Mouse (Mus musculus) CH12.LX (cell line): ENCODE data around the gene Tmem237. TPM values are rescaled to one million over a fixed set of nuclear protein-coding genes. Genes with fewer than 3 reads are reported as not detected.

Experiments used
- DNase-seq: peaks from one replicate; pipeline ENCODE4 v3.0.0-alpha.2; 2013; ENCODE audit errors: extremely low read depth
- H3K27ac ChIP-seq: 2 replicates; pipeline ENCODE4 v1.5.1; 2012; ENCODE audit warnings: low read depth, mild to moderate bottlenecking, control low read depth, moderate library complexity; ENCODE audit not compliant: insufficient read depth
- H3K27me3 ChIP-seq: replicated peaks from 2 replicates; pipeline ENCODE3; 2012; ENCODE audit warnings: inconsistent platforms
- H3K36me3 ChIP-seq, 2 experiments: replicated peaks in 1 of 2; 2 replicates each; pipeline versions ENCODE3 to v1.6.1; 2012; ENCODE audit warnings: inconsistent platforms in 1 of 2, low read length in 1 of 2, mild to moderate bottlenecking in 1 of 2, mixed read lengths in 1 of 2, moderate library complexity in 1 of 2; ENCODE audit not compliant: control insufficient read depth in 1 of 2, insufficient read depth in 1 of 2
- H3K4me1 ChIP-seq, 2 experiments: 2 replicates each; pipeline ENCODE4 v1.6.1; 2012; ENCODE audit warnings: inconsistent platforms in 1 of 2, moderate library complexity in 1 of 2; ENCODE audit not compliant: insufficient read depth in 2 of 2, control insufficient read depth in 1 of 2
- H3K4me2 ChIP-seq: 2 replicates; pipeline ENCODE4 v1.6.1; 2012; ENCODE audit warnings: low read depth, mild to moderate bottlenecking, control low read depth; ENCODE audit not compliant: poor library complexity, insufficient read depth, severe bottlenecking
- H3K4me3 ChIP-seq, 3 experiments: fragments of 150-350 bp in 1 of 3; sonication (generic) in 1 of 3; replicated peaks in 1 of 3; 2 replicates each; pipeline versions ENCODE3 to v1.5.1; 2011 to 2012; ENCODE audit warnings: low read depth in 2 of 3, low read length in 2 of 3, mild to moderate bottlenecking in 2 of 3, moderate library complexity in 2 of 3, control low read depth in 1 of 3, improper control_type of control experiment in 1 of 3, inconsistent platforms in 1 of 3, mixed read lengths in 1 of 3; ENCODE audit not compliant: poor library complexity in 1 of 3
- H3K79me2 ChIP-seq: replicated peaks from 2 replicates; pipeline ENCODE4 v1.6.1; 2012; ENCODE audit warnings: mild to moderate bottlenecking, moderate library complexity; ENCODE audit not compliant: control insufficient read depth, poor library complexity, insufficient read depth, severe bottlenecking; ENCODE audit errors: extremely low read depth
- H3K9ac ChIP-seq: 2 replicates; pipeline ENCODE4 v1.6.1; 2012; ENCODE audit warnings: low read depth, mild to moderate bottlenecking, control low read depth, moderate library complexity; ENCODE audit not compliant: insufficient read depth
- H3K9me3 ChIP-seq: replicated peaks from 2 replicates; pipeline ENCODE3; 2012; ENCODE audit warnings: low read length, inconsistent platforms, mixed read lengths
- CTCF ChIP-seq, 2 experiments: IDR thresholded peaks in 1 of 2; conservative IDR thresholded peaks in 1 of 2; 2 replicates each; pipeline ENCODE4 v1.5.1; 2011 to 2012; ENCODE audit warnings: low read depth in 2 of 2, low read length in 2 of 2, improper control_type of control experiment in 1 of 2, inconsistent platforms in 1 of 2, mild to moderate bottlenecking in 1 of 2, moderate library complexity in 1 of 2
- ETS1 ChIP-seq: conservative IDR thresholded peaks from 2 replicates; pipeline ENCODE4 v1.6.1; 2012; ENCODE audit warnings: low read depth, mild to moderate bottlenecking, inconsistent platforms, low read length, improper control_type of control experiment, moderate library complexity
- GABPA ChIP-seq: IDR thresholded peaks from 2 replicates; pipeline ENCODE4 v1.6.1; 2012; ENCODE audit warnings: low read depth, low read length, improper control_type of control experiment, inconsistent platforms; ENCODE audit not compliant: insufficient replicate concordance
- IRF4 ChIP-seq: IDR thresholded peaks from 2 replicates; pipeline ENCODE4 v1.6.1; 2014; ENCODE audit warnings: low read depth, mild to moderate bottlenecking, inconsistent platforms, low read length, improper control_type of control experiment
- KAT2A ChIP-seq: IDR thresholded peaks from 2 replicates; pipeline ENCODE4 v1.6.1; 2012; ENCODE audit warnings: low read length, improper control_type of control experiment, inconsistent platforms; ENCODE audit not compliant: insufficient replicate concordance
- MAFK ChIP-seq: IDR thresholded peaks from 2 replicates; pipeline ENCODE4 v1.6.1; 2011; ENCODE audit warnings: low read length, improper control_type of control experiment; ENCODE audit not compliant: insufficient replicate concordance
- MAX ChIP-seq: IDR thresholded peaks from 2 replicates; pipeline ENCODE4 v1.6.1; 2011; ENCODE audit warnings: low read length, improper control_type of control experiment
- MAZ ChIP-seq: IDR thresholded peaks from 2 replicates; pipeline ENCODE4 v1.6.1; 2012; ENCODE audit warnings: low read depth, mild to moderate bottlenecking, inconsistent platforms, low read length, improper control_type of control experiment, moderate library complexity
- MEF2A ChIP-seq: IDR thresholded peaks from 2 replicates; pipeline ENCODE4 v1.6.1; 2014; ENCODE audit warnings: low read depth, mild to moderate bottlenecking, inconsistent platforms, low read length, improper control_type of control experiment, borderline replicate concordance
- MXI1 ChIP-seq: IDR thresholded peaks from 2 replicates; pipeline ENCODE4 v1.6.1; 2011; ENCODE audit warnings: mild to moderate bottlenecking, low read depth, low read length, improper control_type of control experiment
- MYC ChIP-seq: IDR thresholded peaks from 2 replicates; pipeline ENCODE4 v1.6.1; 2011; ENCODE audit warnings: low read depth, mild to moderate bottlenecking, improper control_type of control experiment, low read length
- NELFE ChIP-seq: IDR thresholded peaks from 2 replicates; pipeline ENCODE4 v1.6.1; 2011; ENCODE audit warnings: low read depth, low read length, improper control_type of control experiment
- POLR2A ChIP-seq: IDR thresholded peaks from 2 replicates; pipeline ENCODE4 v1.6.1; 2011; ENCODE audit warnings: low read depth, mild to moderate bottlenecking, improper control_type of control experiment, low read length
- RAD21 ChIP-seq: IDR thresholded peaks from 2 replicates; pipeline ENCODE4 v1.6.1; 2011; ENCODE audit warnings: low read depth, mild to moderate bottlenecking, low read length, improper control_type of control experiment, moderate library complexity
- RCOR1 ChIP-seq: conservative IDR thresholded peaks from 2 replicates; pipeline ENCODE4 v1.6.1; 2012; ENCODE audit warnings: low read depth, mild to moderate bottlenecking, inconsistent platforms, low read length, improper control_type of control experiment
- SIN3A ChIP-seq: IDR thresholded peaks from 2 replicates; pipeline ENCODE4 v1.6.1; 2012; ENCODE audit warnings: low read length, improper control_type of control experiment, inconsistent platforms
- SMC3 ChIP-seq: IDR thresholded peaks from 2 replicates; pipeline ENCODE4 v1.6.1; 2011; ENCODE audit warnings: low read depth, low read length, improper control_type of control experiment
- UBTF ChIP-seq: IDR thresholded peaks from 2 replicates; pipeline ENCODE4 v1.6.1; 2012; ENCODE audit warnings: low read depth, mild to moderate bottlenecking, inconsistent platforms, low read length, improper control_type of control experiment, moderate library complexity
- USF1 ChIP-seq: IDR thresholded peaks from 2 replicates; pipeline ENCODE4 v1.6.1; 2014; ENCODE audit warnings: low read depth, mild to moderate bottlenecking, inconsistent platforms, low read length, improper control_type of control experiment
- USF2 ChIP-seq: conservative IDR thresholded peaks from 2 replicates; pipeline ENCODE4 v1.6.1; 2011; ENCODE audit warnings: low read depth, low read length, improper control_type of control experiment
- ZMIZ1 ChIP-seq: IDR thresholded peaks from 2 replicates; pipeline ENCODE4 v1.6.1; 2012; ENCODE audit warnings: low read depth, mild to moderate bottlenecking, inconsistent platforms, low read length, improper control_type of control experiment
- dilution Hi-C: fragments of 300-500 bp; cut with MboI; formaldehyde crosslinking; loops from 2 replicates; pipeline ENCODE4 v1.14.3; 2020; ENCODE audit warnings: low sequenced_read_pairs; ENCODE audit not compliant: extremely low pct_unique_long_range_greater_than_20kb, extremely low pct_ligation_motif_present
- in situ Hi-C: fragments of 300-500 bp; cut with MboI; formaldehyde crosslinking; loops from 3 replicates; pipeline ENCODE4 v1.14.3; 2019; ENCODE audit warnings: low sequenced_read_pairs, low pct_ligation_motif_present, low pct_unique_long_range_greater_than_20kb, mixed read lengths
- polyA plus RNA-seq: library from polyadenylated mRNA; unstranded; fragments of >175 nt; gene quantifications from 2 replicates; pipeline ENCODE4 v1.2.1, GENCODE M21; 2012; ENCODE audit warnings: low read depth; ENCODE audit not compliant: insufficient read length
- total RNA-seq, 2 experiments: library from RNA; depleted of rRNA; stranded (reverse); fragments of 300-350 nt in 1 of 2; fragments of >200 nt in 1 of 2; gene quantifications; 2 replicates each; pipeline ENCODE4 v1.2.3; 2012 to 2014

Tmem237 gene
- total and polyA plus RNA-seq, 3 experiments: 4.0 to 10.3 (median 8.2) TPM

DNA sequence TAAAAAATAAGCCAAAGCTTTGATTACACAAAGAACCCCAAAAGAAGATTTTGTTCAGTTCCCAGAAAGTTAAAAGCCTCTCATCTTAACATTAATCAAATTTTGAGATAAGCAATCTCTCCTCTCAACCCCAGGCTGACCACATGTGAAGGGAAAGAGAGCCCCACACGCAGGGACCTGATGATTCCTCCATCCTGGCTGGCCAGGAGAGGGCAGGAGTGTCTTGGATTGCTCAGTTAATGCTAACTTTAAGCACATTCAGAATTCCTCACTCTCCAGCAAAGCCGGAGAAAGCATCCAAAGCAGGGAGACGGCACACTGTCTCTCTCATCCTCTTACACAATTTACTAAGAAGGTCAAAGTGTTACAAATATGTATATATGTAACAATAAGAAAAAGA, 52.2 kb downstream of the Tmem237 start:
- in situ Hi-C loops: loop anchor here (10.0 kb wide), 1 partner anchor 167 kb away; the partner anchor contains the start of gene Als2
- no peaks in the 10 kb centered on the region for H3K27me3 ChIP-seq
- H3K9ac ChIP-seq: no peak overlapping the region
- H3K4me1 ChIP-seq: peaks cover 2 to 9% of the 10 kb centered on the region in 2 experiments; a peak in 2 of 4 replicates
- DNase-seq: peak; percentile 3
- H3K9me3 ChIP-seq: no peaks in the 10 kb centered on the region
- no peak overlapping the region for H3K4me3 ChIP-seq
- H3K36me3 ChIP-seq: no peaks in the 10 kb centered on the region
- no peak overlapping the region for H3K4me2 ChIP-seq
- no peaks in the 10 kb centered on the region for H3K79me2 ChIP-seq
- TF ChIP-seq CTCF (conservative IDR thresholded peaks at IDR 0.05 in 1 of 2, IDR thresholded peaks at IDR 0.05 in 1 of 2; ENCODE audit: low read depth in 2 of 2, low read length in 2 of 2) (peak in 1 of 2 experiments; percentile 58; a peak in 2 of 4 replicates), UBTF (no peak), RAD21 (peak; percentile 44), SMC3 (peak; percentile 29)
- no peak overlapping the region for H3K27ac ChIP-seq
- dilution Hi-C loops: no loop called here

DNA sequence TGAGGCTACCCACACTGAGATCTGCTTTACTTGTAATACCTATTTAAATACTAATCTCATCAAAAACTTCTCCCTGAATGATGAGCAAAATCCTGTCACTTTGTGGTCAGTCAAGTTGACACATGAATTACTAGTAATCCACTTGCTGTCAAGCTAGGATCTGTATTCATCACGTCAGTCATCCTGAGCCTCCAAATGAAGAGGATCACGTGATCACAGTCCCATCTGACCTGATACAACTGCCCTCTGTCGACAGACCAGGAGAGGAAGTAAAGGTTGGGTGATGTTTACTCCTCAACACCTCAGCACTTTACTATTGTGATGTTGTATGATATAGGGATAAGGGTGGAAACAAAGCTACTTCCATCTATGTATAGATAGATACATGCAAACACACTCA, 56.5 kb downstream of the Tmem237 start:
- Histone ChIP-seq H3K79me2 (no peaks in the 10 kb centered on the region), H3K27me3 (no peaks in the 10 kb centered on the region), H3K36me3 (no peaks in the 10 kb centered on the region), H3K9ac (no peak overlapping the region), H3K4me3 (no peak overlapping the region), H3K9me3 (no peaks in the 10 kb centered on the region), H3K27ac (no peak overlapping the region), H3K4me2 (no peak overlapping the region), H3K4me1 (no peaks in the 10 kb centered on the region)
- DNase-seq: no peak
- dilution Hi-C loops (no loop called here), in situ Hi-C loops (loop anchor here (10.0 kb wide), 1 partner anchor 171 kb away; the partner anchor contains the start of gene Als2)
- no peak for TF ChIP-seq MEF2A
- no peak for TF ChIP-seq SIN3A
- TF ChIP-seq KAT2A: no peak
- TF ChIP-seq MAZ: no peak
- no peak for TF ChIP-seq RCOR1
- no peak for TF ChIP-seq MXI1
- TF ChIP-seq USF1: peak; percentile 66
- no peak for TF ChIP-seq POLR2A
- TF ChIP-seq ETS1: no peak
- TF ChIP-seq USF2: peak; percentile 68
- no peak for TF ChIP-seq IRF4

GRCm38 (mm10) chr1:59056955-59057354, 63.3 kb downstream of the Tmem237 start:
- Histone ChIP-seq H3K9me3 (no peaks in the 10 kb centered on the region), H3K27me3 (no peaks in the 10 kb centered on the region), H3K27ac (no peak overlapping the region), H3K9ac (no peak overlapping the region), H3K4me3 (no peak overlapping the region), H3K4me2 (no peak overlapping the region), H3K36me3 (no peaks in the 10 kb centered on the region), H3K4me1 (peaks cover 0 to 13% of the 10 kb centered on the region in 2 experiments; a peak in 2 of 4 replicates), H3K79me2 (no peaks in the 10 kb centered on the region)
- DNase-seq: no peak
- dilution Hi-C loops (no loop called here), in situ Hi-C loops (no loop called here)
- TF ChIP-seq MAFK (no peak), ZMIZ1 (no peak), RCOR1 (no peak), GABPA (no peak), MAX (no peak), NELFE (no peak), USF2 (no peak), MYC (no peak)
